Comparison of ENCODE assay signal across 8 mouse cellular contexts in genomic region chr12:87443700-87444122, GRCm38 (mm10). TPM values are rescaled to one million over a fixed set of nuclear protein-coding genes. Genes with fewer than 3 reads are reported as not detected.
A peak's percentile ranks its signal among the peaks of the same experiment; 100 is the strongest.
DNase-seq lines count a peak whose midpoint lies in the region; ATAC-seq and TF ChIP-seq lines count a peak whose summit lies in the region.

Gene Slirp, plus strand, starts transcription at chr12:87443896.
Gene Alkbh1, minus strand, starts transcription at chr12:87444017.

- H3K36me3 ChIP-seq in kidney, embryonic 14.5 days (ENCODE audit: control insufficient read depth, insufficient read depth, low read length): peaks cover 56% of the 10 kb centered on the region
- H3K36me3 ChIP-seq in limb, embryonic 15.5 days: peaks cover 41% of the 10 kb centered on the region

- peak within 1 kb of the TSS; percentile 97 for H3K9ac ChIP-seq in kidney, embryonic 14.5 days (ENCODE audit: low read depth, low read length)
- H3K9ac ChIP-seq in limb, embryonic 15.5 days: peak within 1 kb of the TSS; percentile 82

- DNase-seq in A20 (ENCODE audit: low read depth, low spot score): peak; percentile 93
- DNase-seq in heart, adult 9 months (ENCODE audit: low spot score in 2 of 2): peak; percentile 83 to 90
- peak; percentile 73 to 77 for DNase-seq in monocyte, adult 2 months (ENCODE audit: low read depth in 1 of 2, low spot score in 2 of 2)
- DNase-seq in spleen, postnatal 36 days (ENCODE audit: low spot score in 2 of 2): peak; percentile 86 to 87

- TF ChIP-seq POLR2A in bone marrow macrophage, adult 2 months (IDR thresholded peaks at IDR 0.05; ENCODE audit: borderline replicate concordance, low read depth, low read length): 0 out of 2 replicates have a peak, but pooled peaks have one; percentile 10
- TF ChIP-seq POLR2A in embryonic fibroblast, embryonic 13.5 days (IDR thresholded peaks at IDR 0.05; ENCODE audit: low read depth, low read length): peak; percentile 81

- peak; percentile 94 for ATAC-seq in kidney, embryonic 14.5 days (ENCODE audit: low FRiP score, low TSS enrichment)
- ATAC-seq in limb, embryonic 15.5 days (ENCODE audit: insufficient number of reproducible peaks, low FRiP score, low TSS enrichment, low read depth): peak; percentile 90

- peak within 1 kb of the TSS; percentile 89 for H3K4me3 ChIP-seq in bone marrow macrophage, adult 2 months (ENCODE audit: insufficient read depth, low read length)
- peak within 1 kb of the TSS; percentile 89 for H3K4me3 ChIP-seq in embryonic fibroblast, embryonic 13.5 days (ENCODE audit: insufficient read depth, low read length)
- peak within 1 kb of the TSS; percentile 100 for H3K4me3 ChIP-seq in kidney, embryonic 14.5 days (ENCODE audit: low read length)
- H3K4me3 ChIP-seq in limb, embryonic 15.5 days: peak within 1 kb of the TSS; percentile 96

- H3K9me3 ChIP-seq in kidney, embryonic 14.5 days (ENCODE audit: control insufficient read depth, low read length): no peaks in the 10 kb centered on the region
- no peaks in the 10 kb centered on the region for H3K9me3 ChIP-seq in limb, embryonic 15.5 days

- TF ChIP-seq CTCF in bone marrow macrophage, adult 2 months (IDR thresholded peaks at IDR 0.05; ENCODE audit: low read depth, low read length): no peak
- no peak for TF ChIP-seq CTCF in embryonic fibroblast, embryonic 13.5 days (IDR thresholded peaks at IDR 0.05; ENCODE audit: borderline replicate concordance, insufficient read depth, low read length)

- under 1% methylated on average over 28 of the region's 28 CpGs for WGBS in kidney, embryonic 14.5 days
- under 1% methylated on average over 28 of the region's 28 CpGs for WGBS in limb, embryonic 15.5 days

- H3K4me1 ChIP-seq in bone marrow macrophage, adult 2 months (ENCODE audit: control insufficient read depth, insufficient read depth, low read length): peaks cover 19% of the 10 kb centered on the region
- no peaks in the 10 kb centered on the region for H3K4me1 ChIP-seq in embryonic fibroblast, embryonic 13.5 days (ENCODE audit: control insufficient read depth, insufficient read depth, low read length)
- H3K4me1 ChIP-seq in kidney, embryonic 14.5 days (ENCODE audit: control insufficient read depth, insufficient read depth, low read length): peaks cover 15% of the 10 kb centered on the region
- H3K4me1 ChIP-seq in limb, embryonic 15.5 days: peaks cover 22% of the 10 kb centered on the region; the same call in 1 of the 2 replicates

- H3K27me3 ChIP-seq in kidney, embryonic 14.5 days (ENCODE audit: control insufficient read depth, insufficient read depth, low read length): no peaks in the 10 kb centered on the region
- H3K27me3 ChIP-seq in limb, embryonic 15.5 days: no peaks in the 10 kb centered on the region

- peak within 1 kb of the TSS; percentile 73 for H3K4me2 ChIP-seq in kidney, embryonic 14.5 days (replicated peaks; ENCODE audit: low read depth, low read length)
- H3K4me2 ChIP-seq in limb, embryonic 15.5 days: peak within 1 kb of the TSS; percentile 64

- peak within 1 kb of the TSS; percentile 87 for H3K27ac ChIP-seq in bone marrow macrophage, adult 2 months (ENCODE audit: insufficient read depth, low read depth, low read length)
- peak within 1 kb of the TSS; percentile 72 for H3K27ac ChIP-seq in embryonic fibroblast, embryonic 13.5 days (ENCODE audit: insufficient read depth, low read length)
- H3K27ac ChIP-seq in kidney, embryonic 14.5 days (ENCODE audit: low read depth, low read length): peak within 1 kb of the TSS; percentile 89
- H3K27ac ChIP-seq in limb, embryonic 15.5 days: peak within 1 kb of the TSS; percentile 90

RNA-seq across cellular contexts. Expression of gene Slirp, which starts in this region (rescaled TPM):
- 150 and 162 TPM in 2 replicates for polyA plus RNA-seq in bone marrow macrophage, adult 2 months (2012; ENCODE audit: insufficient read depth, insufficient read length, missing spikeins)
- 175 and 177 TPM in 2 replicates for polyA plus RNA-seq in embryonic fibroblast, embryonic 13.5 days (2011; ENCODE audit: insufficient read length, low read depth, missing spikeins)
- polyA plus RNA-seq in kidney, embryonic 14.5 days (2014; fragmentation: Nextera tagmentation; extraction: Ambion mirVana): 269 and 468 TPM in 2 replicates
- polyA plus RNA-seq in limb, embryonic 15.5 days (2015; fragmentation: Nextera tagmentation; extraction: Ambion mirVana): 242 and 296 TPM in 2 replicates

RNA-seq across cellular contexts. Expression of gene Alkbh1, which starts in this region (rescaled TPM):
- polyA plus RNA-seq in bone marrow macrophage, adult 2 months (2012; ENCODE audit: insufficient read depth, insufficient read length, missing spikeins): 11.2 and 14.3 TPM in 2 replicates
- 34.5 and 35.3 TPM in 2 replicates for polyA plus RNA-seq in embryonic fibroblast, embryonic 13.5 days (2011; ENCODE audit: insufficient read length, low read depth, missing spikeins)
- 63.7 and 75.6 TPM in 2 replicates for polyA plus RNA-seq in kidney, embryonic 14.5 days (2014; fragmentation: Nextera tagmentation; extraction: Ambion mirVana)
- polyA plus RNA-seq in limb, embryonic 15.5 days (2015; fragmentation: Nextera tagmentation; extraction: Ambion mirVana): 53.2 and 66.1 TPM in 2 replicates

Comparison
In these comparisons a context has a peak if more than half of its experiments do, and no peak if none do; other contexts are left out.
1. Peak in every context shown above with its lines: DNase-seq, ATAC-seq, H3K4me3 ChIP-seq and H3K27ac ChIP-seq.